Mouse (Mus musculus) spleen, adult 2 months (tissue): ENCODE results near the gene Iffo2.

Source experiments
- CTCF ChIP-seq: fragments of 200-500 bp; IDR thresholded peaks from 2 replicates; pipeline ENCODE4 v1.5.1; 2011; ENCODE audit warnings: mild to moderate bottlenecking, inconsistent platforms; ENCODE audit not compliant: insufficient read depth, insufficient read length, insufficient replicate concordance; ENCODE audit errors: extremely low read depth
- POLR2A ChIP-seq: fragments of 200-500 bp; IDR thresholded peaks from 2 replicates; pipeline ENCODE4 v1.6.1; 2011; ENCODE audit warnings: low read depth, low read length, inconsistent platforms

DNA sequence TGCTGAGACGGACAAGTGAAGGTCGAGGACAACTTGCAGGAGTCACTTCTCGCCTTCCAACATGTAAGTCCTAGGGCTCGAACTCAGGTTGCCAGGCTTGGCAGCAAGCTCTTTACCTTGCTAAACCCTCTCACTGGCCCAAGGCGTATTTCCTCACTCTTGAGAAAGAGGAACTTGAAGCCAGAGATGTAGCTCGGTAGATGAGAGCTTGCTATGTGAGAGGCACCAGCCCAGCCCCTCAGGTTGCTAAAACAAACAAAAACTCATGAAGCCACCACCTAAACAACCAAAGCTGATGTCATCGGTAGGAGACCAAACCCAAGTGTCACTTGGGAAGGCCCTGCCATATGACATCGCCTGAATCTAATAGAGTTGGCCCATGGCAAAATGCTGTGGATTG lies 26.4 kb upstream of the Iffo2 start:
- no peak for TF ChIP-seq CTCF
- TF ChIP-seq POLR2A: no peak
